Mouse (Mus musculus) heart, embryonic 16.5 days (tissue): ENCODE data around the gene Evi2b. TPM values are rescaled to one million over a fixed set of nuclear protein-coding genes. Genes with fewer than 3 reads are reported as not detected.

ENCODE experiments used
- ATAC-seq: fragments of 200-750 bp; cut with Nextera tagmentation; replicated peaks from 2 replicates; pipeline ENCODE4 v1.8.0; 2017; ENCODE audit warnings: moderate number of reproducible peaks; ENCODE audit not compliant: insufficient read depth, low FRiP score; ENCODE audit errors: extremely low read depth
- H3K27ac ChIP-seq: fragments of 300-500 bp; sonication (generic); 2 replicates; pipeline ENCODE4 v1.5.1; 2014; ENCODE audit warnings: mild to moderate bottlenecking, low read length, control low read depth, moderate library complexity
- H3K27me3 ChIP-seq: fragments of 300-500 bp; sonication (generic); 2 replicates; pipeline ENCODE4 v1.6.1; 2014; ENCODE audit warnings: low read length, mixed read lengths; ENCODE audit not compliant: control insufficient read depth, insufficient read depth
- H3K36me3 ChIP-seq: fragments of 300-500 bp; sonication (generic); 2 replicates; pipeline ENCODE4 v1.6.1; 2014; ENCODE audit not compliant: control insufficient read depth, insufficient read depth
- H3K4me1 ChIP-seq: fragments of 300-500 bp; sonication (generic); 2 replicates; pipeline ENCODE4 v1.6.1; 2014; ENCODE audit warnings: low read length, mixed read lengths; ENCODE audit not compliant: control insufficient read depth, insufficient read depth
- H3K4me2 ChIP-seq: fragments of 300-500 bp; sonication (generic); 2 replicates; pipeline ENCODE4 v1.6.1; 2014; ENCODE audit warnings: low read depth, mild to moderate bottlenecking, control low read depth, low read length
- H3K4me3 ChIP-seq: fragments of 300-500 bp; sonication (generic); 2 replicates; pipeline ENCODE4 v1.5.1; 2014; ENCODE audit warnings: mild to moderate bottlenecking, control low read depth, low read length
- H3K9ac ChIP-seq: fragments of 300-500 bp; sonication (generic); 2 replicates; pipeline ENCODE4 v1.6.1; 2014; ENCODE audit warnings: low read length, control low read depth
- H3K9me3 ChIP-seq: fragments of 300-500 bp; sonication (generic); replicated peaks from 2 replicates; pipeline ENCODE4 v1.6.1; 2016; ENCODE audit warnings: low read length; ENCODE audit not compliant: control insufficient read depth
- WGBS: fragments of 180-500 bp; shearing (Covaris S2); extraction: QIAGEN DNeasy Blood & Tissue Kit; methylation state at CpG from one replicate; pipeline ENCODE4 v1.1.7; 2014; 5-methylcytosine and 5-hydroxymethylcytosine counted together
- polyA plus RNA-seq: library from polyadenylated mRNA; unstranded; fragments of >200 nt; fragmentation: Nextera tagmentation; extraction: Ambion mirVana; gene quantifications from 2 replicates; pipeline ENCODE4 v1.2.1, GENCODE M21; 2015

Evi2b gene
- polyA plus RNA-seq: 1.2 and 2.0 TPM in 2 replicates

DNA sequence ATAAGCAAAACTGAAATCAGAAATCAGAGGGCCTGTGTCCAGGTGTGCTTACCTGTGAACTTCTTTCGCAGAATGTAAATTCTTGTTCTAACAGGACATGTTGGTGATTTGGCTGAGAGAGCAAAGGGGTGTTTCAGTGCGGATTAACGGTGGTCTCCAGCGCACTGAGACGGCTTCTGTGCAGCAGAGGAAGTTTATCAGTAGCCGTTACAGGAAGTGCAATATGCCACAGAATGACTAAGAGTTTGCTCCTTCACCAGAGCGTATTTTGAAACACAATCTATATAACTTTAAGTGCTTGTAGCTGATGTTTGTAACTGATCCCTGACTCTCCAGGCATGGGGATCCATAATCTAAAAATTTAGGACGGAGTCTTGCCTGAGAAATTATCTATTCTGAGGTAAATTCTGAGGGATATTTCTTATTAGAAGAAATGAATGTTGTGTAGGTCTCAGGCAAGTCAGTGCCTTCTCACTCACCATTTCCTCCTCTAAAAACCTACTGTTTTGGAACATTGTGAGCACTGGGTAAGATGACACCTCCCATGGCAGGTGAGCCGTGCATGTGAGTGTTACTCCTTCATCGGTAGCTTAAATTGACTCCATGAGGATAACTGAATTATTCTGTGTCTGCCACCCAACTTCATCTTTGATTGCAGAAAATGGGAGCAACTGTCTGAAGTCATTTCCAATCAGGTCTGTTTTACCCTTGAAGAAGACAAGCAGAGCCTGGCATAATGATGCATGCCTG is at the start of gene Evi2b:
Gene Evi2b, minus strand, starts transcription at position 203 of the 750 bp plus-strand sequence.
- no peaks in the 10 kb centered on the region for H3K9me3 ChIP-seq
- H3K9ac ChIP-seq: no peak within 1 kb of the TSS
- H3K4me3 ChIP-seq: peak within 1 kb of the TSS; percentile 27; the same call in 1 of the 2 replicates
- WGBS: 63% methylated on average over 10 of the region's 10 CpGs
- peak within 1 kb of the TSS; percentile 23; the same call in 1 of the 2 replicates for H3K4me2 ChIP-seq
- H3K36me3 ChIP-seq: no peaks in the 10 kb centered on the region; the same call in 1 of the 2 replicates
- ATAC-seq: no peak
- peak within 1 kb of the TSS; percentile 5; the same call in 1 of the 2 replicates for H3K27ac ChIP-seq
- no peaks in the 10 kb centered on the region for H3K27me3 ChIP-seq
- peaks cover 10% of the 10 kb centered on the region for H3K4me1 ChIP-seq

GRCm38 (mm10) chr11:79570319-79570718 is 46.8 kb upstream of the Evi2b start:
- no peaks in the 10 kb centered on the region for H3K27me3 ChIP-seq
- H3K36me3 ChIP-seq: peaks cover 31% of the 10 kb centered on the region

GRCm38 (mm10) chr11:79568197-79568911 is 44.8 kb upstream of the Evi2b start:
- H3K4me3 ChIP-seq: no peak overlapping the region
- no peak overlapping the region for H3K27ac ChIP-seq
- WGBS: 84% methylated on average over 11 of the region's 11 CpGs
- no peaks in the 10 kb centered on the region for H3K9me3 ChIP-seq
- no peaks in the 10 kb centered on the region for H3K27me3 ChIP-seq
- H3K36me3 ChIP-seq: peaks cover 37% of the 10 kb centered on the region
- no peak overlapping the region for H3K9ac ChIP-seq
- no peaks in the 10 kb centered on the region for H3K4me1 ChIP-seq
- no peak overlapping the region for H3K4me2 ChIP-seq
- no peak for ATAC-seq

More at GRCm38 (mm10) chr11:79570319-79570718, 46.8 kb upstream of the Evi2b start:
- no peak overlapping the region for H3K27ac ChIP-seq
- no peak overlapping the region for H3K4me2 ChIP-seq
- no peak for ATAC-seq
- no peak overlapping the region for H3K9ac ChIP-seq
- H3K9me3 ChIP-seq: no peaks in the 10 kb centered on the region
- whole genome bisulfite sequencing: 88% methylated on average over 2 of the region's 2 CpGs
- H3K4me1 ChIP-seq: no peaks in the 10 kb centered on the region; the same call in 1 of the 2 replicates
- H3K4me3 ChIP-seq: no peak overlapping the region

- no peak overlapping the region for H3K9ac ChIP-seq
- H3K9me3 ChIP-seq: no peaks in the 10 kb centered on the region
- no peaks in the 10 kb centered on the region for H3K4me1 ChIP-seq
- no peak for ATAC-seq
- 53% methylated on average over 1 of the region's 1 CpGs for WGBS
- H3K27ac ChIP-seq: no peak overlapping the region
- no peak overlapping the region for H3K4me3 ChIP-seq
- H3K27me3 ChIP-seq: no peaks in the 10 kb centered on the region
- peaks cover 39% of the 10 kb centered on the region for H3K36me3 ChIP-seq
- no peak overlapping the region for H3K4me2 ChIP-seq
Observed at GRCm38 (mm10) chr11:79566947-79567346, 43.4 kb upstream of the Evi2b start.

DNA sequence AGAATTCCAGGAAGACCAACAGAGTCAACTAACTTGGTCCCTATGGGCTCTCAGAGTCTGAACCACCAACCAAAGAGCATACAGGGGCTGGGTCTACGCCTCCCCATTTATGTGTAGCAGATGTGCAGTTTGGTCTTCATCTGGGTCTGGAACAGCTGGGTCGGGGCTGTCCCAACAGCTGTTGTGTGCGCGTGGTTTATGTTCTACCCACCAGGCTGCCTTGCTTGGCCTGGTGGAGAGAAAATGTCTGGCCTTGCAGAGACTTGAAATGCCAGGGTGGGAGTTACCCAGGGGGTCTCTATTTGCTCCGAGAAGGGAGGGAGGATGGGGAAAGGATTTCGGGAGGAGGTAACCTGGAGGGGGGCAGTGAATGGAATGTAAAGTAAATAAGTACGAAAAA is 39.9 kb upstream of the Evi2b start:
- ATAC-seq: no peak
- Histone ChIP-seq H3K4me2 (no peak overlapping the region), H3K4me3 (no peak overlapping the region), H3K36me3 (peaks cover 42% of the 10 kb centered on the region), H3K27ac (no peak overlapping the region), H3K9ac (no peak overlapping the region), H3K4me1 (no peaks in the 10 kb centered on the region), H3K27me3 (no peaks in the 10 kb centered on the region), H3K9me3 (no peaks in the 10 kb centered on the region)
- 93% methylated on average over 7 of the region's 7 CpGs for WGBS

DNA sequence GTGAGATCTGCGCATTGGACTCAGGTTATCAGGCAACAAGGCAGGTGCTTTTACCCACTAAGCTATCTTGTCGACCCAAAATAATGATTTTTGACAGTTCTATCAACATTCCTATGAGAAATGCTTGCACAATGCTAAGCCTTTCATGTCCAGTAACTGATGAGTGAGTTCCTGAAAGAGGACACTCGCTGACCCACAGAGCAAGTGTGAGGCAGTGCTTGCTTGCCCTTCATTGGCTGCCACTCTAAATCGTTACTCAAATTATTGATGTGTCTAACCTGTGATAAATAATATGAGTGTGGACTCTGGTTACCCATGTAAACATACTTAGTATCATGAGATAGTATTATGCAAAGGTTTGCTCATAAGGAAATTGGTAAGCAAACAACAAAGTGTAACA is 37.0 kb upstream of the Evi2b start:
- WGBS: 86% methylated on average over 4 of the region's 4 CpGs
- no peak overlapping the region for H3K27ac ChIP-seq
- H3K4me3 ChIP-seq: no peak overlapping the region
- no peaks in the 10 kb centered on the region for H3K4me1 ChIP-seq
- no peak overlapping the region for H3K4me2 ChIP-seq
- H3K36me3 ChIP-seq: peaks cover 30% of the 10 kb centered on the region
- no peaks in the 10 kb centered on the region for H3K27me3 ChIP-seq
- no peaks in the 10 kb centered on the region for H3K9me3 ChIP-seq
- H3K9ac ChIP-seq: no peak overlapping the region
- ATAC-seq: no peak

DNA sequence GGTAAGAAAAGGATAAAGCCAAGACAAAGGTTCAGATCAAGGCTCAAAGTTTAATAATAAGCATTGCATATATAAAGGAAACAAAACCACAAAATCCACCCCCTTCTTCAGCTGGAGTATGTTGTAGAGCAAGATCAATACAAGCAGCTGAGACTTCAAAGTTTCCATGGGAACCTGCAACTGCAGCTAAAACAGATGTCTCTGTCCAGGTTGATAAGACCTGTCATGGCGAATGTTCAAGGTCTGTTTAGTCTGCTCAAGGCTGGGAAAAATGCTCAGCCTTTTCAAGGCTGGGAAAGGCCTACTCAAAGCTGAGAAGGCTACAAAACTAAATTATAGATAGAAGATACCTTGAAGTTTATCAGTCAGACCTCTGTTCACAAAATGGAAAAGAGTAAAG is 29.1 kb upstream of the Evi2b start:
- ATAC-seq: no peak
- Histone ChIP-seq H3K9ac (no peak overlapping the region), H3K4me1 (no peaks in the 10 kb centered on the region), H3K4me3 (no peak overlapping the region), H3K36me3 (peaks cover 35% of the 10 kb centered on the region), H3K4me2 (no peak overlapping the region), H3K27ac (no peak overlapping the region), H3K27me3 (no peaks in the 10 kb centered on the region), H3K9me3 (no peaks in the 10 kb centered on the region)
- 57% methylated on average over 1 of the region's 1 CpGs for WGBS

GRCm38 (mm10) chr11:79536293-79536692 is 12.7 kb upstream of the Evi2b start:
- Histone ChIP-seq H3K27ac (no peak overlapping the region), H3K9me3 (no peaks in the 10 kb centered on the region), H3K4me3 (no peak overlapping the region), H3K36me3 (no peaks in the 10 kb centered on the region; the same call in 1 of the 2 replicates), H3K4me2 (no peak overlapping the region), H3K4me1 (peaks cover 21% of the 10 kb centered on the region), H3K9ac (no peak overlapping the region), H3K27me3 (no peaks in the 10 kb centered on the region)
- 91% methylated on average over 3 of the region's 3 CpGs for WGBS
- no peak for ATAC-seq

DNA sequence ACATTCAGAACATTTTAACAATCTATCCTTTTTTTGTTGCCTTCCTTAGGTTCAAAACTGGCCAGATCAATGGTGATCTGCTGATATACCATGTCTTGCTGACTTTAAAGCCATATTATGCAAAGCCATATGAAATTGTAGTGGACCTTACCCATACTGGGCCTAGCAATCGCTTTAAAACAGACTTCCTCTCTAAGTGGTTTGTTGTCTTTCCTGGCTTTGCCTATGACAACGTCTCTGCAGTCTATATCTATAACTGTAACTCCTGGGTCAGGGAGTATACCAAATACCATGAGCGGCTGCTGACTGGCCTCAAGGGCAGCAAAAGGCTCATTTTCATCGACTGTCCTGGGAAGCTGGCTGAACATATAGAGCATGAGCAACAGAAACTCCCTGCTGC is 12.0 kb upstream of the Evi2b start:
- Histone ChIP-seq H3K36me3 (no peaks in the 10 kb centered on the region; the same call in 1 of the 2 replicates), H3K9ac (no peak overlapping the region), H3K27ac (no peak overlapping the region), H3K4me3 (no peak overlapping the region), H3K4me1 (peaks cover 21% of the 10 kb centered on the region), H3K9me3 (no peaks in the 10 kb centered on the region), H3K4me2 (no peak overlapping the region), H3K27me3 (no peaks in the 10 kb centered on the region)
- WGBS: 74% methylated on average over 4 of the region's 4 CpGs
- no peak for ATAC-seq
